8 mouse cellular contexts compared by ENCODE assay signal in genomic region chr14:57920568-57921310, GRCm38 (mm10). TPM values are rescaled to one million over a fixed set of nuclear protein-coding genes. Genes with fewer than 3 reads are reported as not detected.
DNase-seq lines count a peak whose midpoint lies in the region; ATAC-seq lines count a peak whose summit lies in the region.

No protein-coding gene starts in this region.

- intact Hi-C loops in left cerebral cortex, postnatal 10 days (cut with DNase I), result no loop called here

- no peak overlapping the region for H3K9ac ChIP-seq in intestine, embryonic 15.5 days

- 84% methylated on average over 18 of the region's 18 CpGs for WGBS in intestine, embryonic 15.5 days

- DNase-seq in left cerebral cortex, adult 18-20 months (ENCODE audit: low spot score in 2 of 2), result peak; percentile 22 to 43
- DNase-seq in left cerebral cortex, postnatal 10 days (ENCODE audit: extremely low spot score in 1 of 2, low spot score in 2 of 2), result no peak
- DNase-seq in brain, adult 2 months (ENCODE audit: low read depth, low spot score), result peak; percentile 73
- DNase-seq in cerebellum, postnatal 25 days, result peak; percentile 40 to 58
- no peak for DNase-seq in gastrocnemius, postnatal 25 days
- no peak for DNase-seq in ovary, adult 18-20 months (ENCODE audit: low spot score)

- peak overlapping the region; percentile 62 for H3K27ac ChIP-seq in intestine, embryonic 15.5 days

- H3K4me2 ChIP-seq in intestine, embryonic 15.5 days (replicated peaks), result no peak overlapping the region

- H3K4me1 ChIP-seq in intestine, embryonic 15.5 days (replicated peaks), result 0 out of 2 replicates have a peak, but pooled peaks cover 3% of the 10 kb centered on the region

- H3K36me3 ChIP-seq in intestine, embryonic 15.5 days, result peaks cover 14% of the 10 kb centered on the region

- no peaks in the 10 kb centered on the region for H3K9me3 ChIP-seq in intestine, embryonic 15.5 days

- ATAC-seq in intestine, embryonic 15.5 days, result no peak
- ATAC-seq in megakaryocyte progenitor cell, adult 5-6 weeks (replicated peaks; ENCODE audit: poor library complexity), result no peak

- no peaks in the 10 kb centered on the region for H3K27me3 ChIP-seq in intestine, embryonic 15.5 days (replicated peaks)

- no peak overlapping the region for H3K4me3 ChIP-seq in intestine, embryonic 15.5 days (replicated peaks)

RNA-seq across cellular contexts. Expression of gene Zdhhc20, which starts 30.7 kb away (rescaled TPM):
- total RNA-seq in left cerebral cortex, adult 18-20 months (2021), result 10 to 100 TPM; 34.7 to 38.0 TPM
- 10 to 100 TPM; 28.3 to 30.3 TPM for total RNA-seq in left cerebral cortex, postnatal 10 days (2021)
- 55.3 and 61.6 TPM in 2 replicates for polyA plus RNA-seq in intestine, embryonic 15.5 days (2015; fragmentation: Nextera tagmentation; extraction: Ambion mirVana)
- total RNA-seq in gastrocnemius, postnatal 25 days (2021), result 1 to 10 TPM; 2.9 to 5.1 TPM
- 43.5 and 49.2 TPM in 2 replicates for total RNA-seq in megakaryocyte progenitor cell, adult 5-6 weeks (2015)
- 40.8 and 44.5 TPM in 2 replicates for total RNA-seq in megakaryocyte progenitor cell, adult 5-6 weeks (2017)

Comparison
In these comparisons a context has a peak if more than half of its experiments do, and no peak if none do; other contexts are left out.
1. DNase-seq: peak in left cerebral cortex, adult 18-20 months (2 of 2), brain, adult 2 months (single experiment) and cerebellum, postnatal 25 days (2 of 2); none in left cerebral cortex, postnatal 10 days (0 of 2), gastrocnemius, postnatal 25 days (single experiment) and ovary, adult 18-20 months (single experiment).
2. RNA of gene Zdhhc20, which starts 30.7 kb away (total RNA-seq): 40.8 to 49.2 TPM in megakaryocyte progenitor cell, adult 5-6 weeks, 34.7 to 38.0 TPM in left cerebral cortex, adult 18-20 months and 28.3 to 30.3 TPM in left cerebral cortex, postnatal 10 days; 2.9 to 5.1 TPM in gastrocnemius, postnatal 25 days; every median in the first group is over 4 times any median in the second.